Mouse (Mus musculus) midbrain, embryonic 15.5 days (tissue): ENCODE data around the gene Scyl1. TPM values are rescaled to one million over a fixed set of nuclear protein-coding genes. Genes with fewer than 3 reads are reported as not detected.
"Not testable (repeated sequence)": the region's sequence is repeated elsewhere in the genome, so short reads cannot be mapped to it uniquely, and the experiment has no call there.

Source experiments
- ATAC-seq: fragments of 200-750 bp; cut with Nextera tagmentation; replicated peaks from 2 replicates; pipeline ENCODE4 v1.8.0; 2017; ENCODE audit warnings: moderate TSS enrichment
- H3K27ac ChIP-seq: fragments of 300-500 bp; sonication (generic); 2 replicates; pipeline ENCODE4 v1.5.1; 2015; ENCODE audit warnings: mild to moderate bottlenecking, inconsistent platforms
- H3K27me3 ChIP-seq: fragments of 300-500 bp; sonication (generic); replicated peaks from 2 replicates; pipeline ENCODE4 v1.6.1; 2015; ENCODE audit warnings: inconsistent platforms
- H3K36me3 ChIP-seq: fragments of 300-500 bp; sonication (generic); replicated peaks from 2 replicates; pipeline ENCODE4 v1.6.1; 2015; ENCODE audit warnings: inconsistent platforms
- H3K4me1 ChIP-seq: fragments of 300-500 bp; sonication (generic); 2 replicates; pipeline ENCODE4 v1.6.1; 2015; ENCODE audit warnings: inconsistent platforms
- H3K4me2 ChIP-seq: fragments of 300-500 bp; sonication (generic); 2 replicates; pipeline ENCODE4 v1.6.1; 2015; ENCODE audit warnings: inconsistent platforms, mild to moderate bottlenecking, moderate library complexity
- H3K4me3 ChIP-seq: fragments of 300-500 bp; sonication (generic); 2 replicates; pipeline ENCODE4 v1.5.1; 2015; ENCODE audit warnings: mild to moderate bottlenecking, inconsistent platforms
- H3K9ac ChIP-seq: fragments of 300-500 bp; sonication (generic); 2 replicates; pipeline ENCODE4 v1.6.1; 2015; ENCODE audit warnings: mild to moderate bottlenecking, inconsistent platforms
- H3K9me3 ChIP-seq: fragments of 300-500 bp; sonication (generic); 2 replicates; pipeline ENCODE4 v1.6.1; 2016; ENCODE audit warnings: inconsistent platforms
- WGBS: fragments of 180-500 bp; shearing (Covaris S2); methylation state at CpG from one replicate; pipeline ENCODE4 v1.1.7; 2015; ENCODE audit warnings: mixed read lengths; 5-methylcytosine and 5-hydroxymethylcytosine counted together
- polyA plus RNA-seq: library from polyadenylated mRNA; unstranded; fragments of >200 nt; fragmentation: Nextera tagmentation; extraction: Ambion mirVana; gene quantifications from 2 replicates; pipeline ENCODE4 v1.2.1, GENCODE M21; 2015

Gene Scyl1
- polyA plus RNA-seq, 1 experiment from 2014 or later = 94.7 TPM

- H3K4me3 ChIP-seq = 0 out of 2 replicates have a peak overlapping the region, but pooled peaks have one; percentile 80
- H3K27ac ChIP-seq = peak overlapping the region; percentile 70
- H3K27me3 ChIP-seq, H3K9me3 ChIP-seq: not testable (repeated sequence)
- peak overlapping the region; percentile 89 for H3K4me2 ChIP-seq
- H3K36me3 ChIP-seq = peaks cover 10% of the 10 kb centered on the region
- 33% methylated on average over 7 of the region's 7 CpGs for WGBS
- peak overlapping the region; percentile 6; the same call in 1 of the 2 replicates for H3K9ac ChIP-seq
- H3K4me1 ChIP-seq = peaks cover 36% of the 10 kb centered on the region
- ATAC-seq = peak; percentile 53
Observed at GRCm38 (mm10) chr19:5793917-5794770, 22.9 kb upstream of the Scyl1 start.

- no peak overlapping the region for H3K27ac ChIP-seq
- peaks cover 10% of the 10 kb centered on the region for H3K36me3 ChIP-seq
- H3K4me3 ChIP-seq = no peak overlapping the region
- no peaks in the 10 kb centered on the region for H3K27me3 ChIP-seq
- peak overlapping the region; percentile 11; the same call in 1 of the 2 replicates for H3K4me2 ChIP-seq
- peak; percentile 73 for ATAC-seq
- no peaks in the 10 kb centered on the region for H3K9me3 ChIP-seq
- 6% methylated on average over 2 of the region's 2 CpGs for WGBS
- H3K4me1 ChIP-seq = peaks cover 36% of the 10 kb centered on the region
- H3K9ac ChIP-seq = no peak overlapping the region
Observed at GRCm38 (mm10) chr19:5793116-5793515, 21.9 kb upstream of the Scyl1 start.

- 78% methylated on average over 4 of the region's 4 CpGs for WGBS
- H3K4me1 ChIP-seq = peaks cover 25% of the 10 kb centered on the region
- H3K4me2 ChIP-seq = no peak overlapping the region
- no peaks in the 10 kb centered on the region for H3K9me3 ChIP-seq
- H3K4me3 ChIP-seq = no peak overlapping the region
- ATAC-seq = no peak
- no peak overlapping the region for H3K27ac ChIP-seq
- H3K36me3 ChIP-seq = peaks cover 7% of the 10 kb centered on the region
- no peak overlapping the region for H3K9ac ChIP-seq
- H3K27me3 ChIP-seq = no peaks in the 10 kb centered on the region
Observed at GRCm38 (mm10) chr19:5791329-5791728, 20.1 kb upstream of the Scyl1 start.

GRCm38 (mm10) chr19:5789066-5789465 lies 17.8 kb upstream of the Scyl1 start:
- no peak for ATAC-seq
- Histone ChIP-seq H3K27ac (no peak overlapping the region), H3K4me1 (peaks cover 4% of the 10 kb centered on the region), H3K9me3 (no peaks in the 10 kb centered on the region), H3K27me3 (no peaks in the 10 kb centered on the region), H3K36me3 (no peaks in the 10 kb centered on the region), H3K4me3 (no peak overlapping the region), H3K9ac (no peak overlapping the region), H3K4me2 (no peak overlapping the region)
- 70% methylated on average over 5 of the region's 5 CpGs for WGBS

GRCm38 (mm10) chr19:5788620-5789019 lies 17.4 kb upstream of the Scyl1 start:
- Histone ChIP-seq H3K4me1 (no peaks in the 10 kb centered on the region), H3K27ac (no peak overlapping the region), H3K27me3 (no peaks in the 10 kb centered on the region), H3K36me3 (no peaks in the 10 kb centered on the region), H3K9me3 (no peaks in the 10 kb centered on the region), H3K9ac (no peak overlapping the region), H3K4me3 (no peak overlapping the region), H3K4me2 (no peak overlapping the region)
- 83% methylated on average over 7 of the region's 7 CpGs for WGBS
- no peak for ATAC-seq

- no peak overlapping the region for H3K27ac ChIP-seq
- no peak overlapping the region for H3K9ac ChIP-seq
- H3K4me1 ChIP-seq = no peaks in the 10 kb centered on the region
- no peaks in the 10 kb centered on the region for H3K27me3 ChIP-seq
- ATAC-seq = no peak
- H3K9me3 ChIP-seq = no peaks in the 10 kb centered on the region
- WGBS = 87% methylated on average over 7 of the region's 7 CpGs
- no peaks in the 10 kb centered on the region for H3K36me3 ChIP-seq
- H3K4me2 ChIP-seq = no peak overlapping the region
- no peak overlapping the region for H3K4me3 ChIP-seq
Observed at GRCm38 (mm10) chr19:5787920-5788319, 16.7 kb upstream of the Scyl1 start.

- H3K27ac ChIP-seq = no peak overlapping the region
Observed at GRCm38 (mm10) chr19:5787128-5787635, 16.0 kb upstream of the Scyl1 start.

GRCm38 (mm10) chr19:5786441-5787114 lies 15.4 kb upstream of the Scyl1 start:
- ATAC-seq = peak; percentile 75
- Histone ChIP-seq H3K27me3 (no peaks in the 10 kb centered on the region), H3K27ac (0 out of 2 replicates have a peak overlapping the region, but pooled peaks have one; percentile 12), H3K9me3 (no peaks in the 10 kb centered on the region), H3K4me2 (no peak overlapping the region), H3K9ac (no peak overlapping the region), H3K4me3 (no peak overlapping the region), H3K36me3 (no peaks in the 10 kb centered on the region), H3K4me1 (no peaks in the 10 kb centered on the region)
- 12% methylated on average over 12 of the region's 12 CpGs for WGBS

More at GRCm38 (mm10) chr19:5787128-5787635, 16.0 kb upstream of the Scyl1 start:
- no peak overlapping the region for H3K9ac ChIP-seq
- no peak overlapping the region for H3K4me2 ChIP-seq
- no peaks in the 10 kb centered on the region for H3K4me1 ChIP-seq
- H3K36me3 ChIP-seq = no peaks in the 10 kb centered on the region
- H3K27me3 ChIP-seq = no peaks in the 10 kb centered on the region
- 16% methylated on average over 8 of the region's 8 CpGs for WGBS
- H3K4me3 ChIP-seq = no peak overlapping the region
- peak; percentile 42 for ATAC-seq
- H3K9me3 ChIP-seq = no peaks in the 10 kb centered on the region

- H3K4me2 ChIP-seq = no peak overlapping the region
- no peak overlapping the region for H3K9ac ChIP-seq
- 67% methylated on average over 10 of the region's 10 CpGs for WGBS
- ATAC-seq = no peak
- H3K4me3 ChIP-seq = no peak overlapping the region
- H3K4me1 ChIP-seq = no peaks in the 10 kb centered on the region
- no peaks in the 10 kb centered on the region for H3K36me3 ChIP-seq
- no peaks in the 10 kb centered on the region for H3K27me3 ChIP-seq
- no peaks in the 10 kb centered on the region for H3K9me3 ChIP-seq
- H3K27ac ChIP-seq = no peak overlapping the region
Observed at GRCm38 (mm10) chr19:5784958-5785577, 13.8 kb upstream of the Scyl1 start.

GRCm38 (mm10) chr19:5782121-5782520 lies 10.9 kb upstream of the Scyl1 start:
- Histone ChIP-seq H3K4me3 (no peak overlapping the region), H3K9ac (no peak overlapping the region), H3K27ac (no peak overlapping the region), H3K27me3 (no peaks in the 10 kb centered on the region), H3K4me2 (no peak overlapping the region), H3K4me1 (no peaks in the 10 kb centered on the region), H3K36me3 (no peaks in the 10 kb centered on the region), H3K9me3 (no peaks in the 10 kb centered on the region)
- WGBS = 94% methylated on average over 1 of the region's 1 CpGs
- no peak for ATAC-seq

GRCm38 (mm10) chr19:5781532-5781931 lies 10.3 kb upstream of the Scyl1 start:
- ATAC-seq = no peak
- Histone ChIP-seq H3K36me3 (no peaks in the 10 kb centered on the region), H3K9me3 (no peaks in the 10 kb centered on the region)

GRCm38 (mm10) chr19:5780203-5780602 lies 9.0 kb upstream of the Scyl1 start:
- H3K4me2 ChIP-seq = no peak overlapping the region
- H3K9me3 ChIP-seq = no peaks in the 10 kb centered on the region
- H3K36me3 ChIP-seq = no peaks in the 10 kb centered on the region
- H3K27me3 ChIP-seq = no peaks in the 10 kb centered on the region
- ATAC-seq = no peak
- H3K4me1 ChIP-seq = no peaks in the 10 kb centered on the region
- WGBS = 65% methylated on average over 7 of the region's 7 CpGs
- no peak overlapping the region for H3K27ac ChIP-seq
- H3K4me3 ChIP-seq = no peak overlapping the region
- no peak overlapping the region for H3K9ac ChIP-seq

More at GRCm38 (mm10) chr19:5781532-5781931, 10.3 kb upstream of the Scyl1 start:
- H3K9ac ChIP-seq = no peak overlapping the region
- H3K27ac ChIP-seq = no peak overlapping the region
- no peaks in the 10 kb centered on the region for H3K4me1 ChIP-seq
- H3K4me3 ChIP-seq = no peak overlapping the region
- WGBS = 90% methylated on average over 6 of the region's 6 CpGs
- no peak overlapping the region for H3K4me2 ChIP-seq
- no peaks in the 10 kb centered on the region for H3K27me3 ChIP-seq
